Mouse (Mus musculus): ENCODE data around the gene Plk5.

DNA sequence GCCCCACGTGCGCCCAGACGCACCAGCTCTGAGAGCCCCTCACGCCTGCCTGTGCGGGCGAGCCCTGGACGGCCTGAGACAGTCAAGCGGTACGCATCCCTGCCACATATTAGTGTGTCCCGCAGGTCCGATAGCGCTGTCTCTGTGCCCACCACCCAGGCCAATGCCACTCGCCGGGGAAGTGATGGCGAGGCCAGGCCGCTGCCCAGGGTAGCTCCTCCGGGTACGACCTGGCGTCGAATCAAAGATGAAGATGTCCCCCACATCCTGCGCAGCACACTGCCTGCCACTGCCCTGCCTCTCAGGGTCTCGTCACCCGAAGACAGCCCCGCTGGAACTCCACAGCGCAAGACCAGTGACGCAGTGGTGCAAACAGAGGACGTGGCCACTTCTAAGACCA is 40.9 kb upstream of the Plk5 start:
- no peak for TF ChIP-seq POLR2A (IDR thresholded peaks at IDR 0.05; ENCODE audit: extremely low read depth, insufficient read depth, low read length)
- TF ChIP-seq CTCF (IDR thresholded peaks at IDR 0.05; ENCODE audit: low read depth, low read length): no peak
